Mouse (Mus musculus) ES-E14 (cell line): ENCODE results near the gene Prpsap2. TPM values are rescaled to one million over a fixed set of nuclear protein-coding genes. Genes with fewer than 3 reads are reported as not detected.

Experiments
- DNase-seq: peaks from one replicate; pipeline ENCODE4 v3.0.0-alpha.2; 2013; ENCODE audit warnings: low read depth, low spot score
- H3K27ac ChIP-seq: 2 replicates; pipeline ENCODE4 v1.5.1; 2012; ENCODE audit warnings: low read depth, mild to moderate bottlenecking, low read length, moderate library complexity, mixed read lengths; ENCODE audit not compliant: poor library complexity, insufficient read depth, severe bottlenecking
- H3K36me3 ChIP-seq: 2 replicates; pipeline ENCODE4 v1.6.1; 2012; ENCODE audit warnings: mild to moderate bottlenecking, low read length, moderate library complexity, mixed read lengths; ENCODE audit not compliant: control insufficient read depth, poor library complexity, insufficient read depth, severe bottlenecking
- H3K4me1 ChIP-seq, 2 experiments: fragments of 150-350 bp in 1 of 2; sonication (generic) in 1 of 2; 2 replicates each; pipeline ENCODE4 v1.6.1; 2012; ENCODE audit warnings: low read length in 2 of 2, mild to moderate bottlenecking in 1 of 2, mixed read lengths in 1 of 2; ENCODE audit not compliant: control insufficient read depth in 2 of 2, insufficient read depth in 2 of 2, poor library complexity in 1 of 2
- H3K4me3 ChIP-seq, 2 experiments: fragments of 150-350 bp in 1 of 2; sonication (generic) in 1 of 2; 2 replicates each; pipeline ENCODE4 v1.5.1; 2012; ENCODE audit warnings: low read length in 2 of 2, low read depth in 1 of 2, mild to moderate bottlenecking in 1 of 2, mixed read lengths in 1 of 2; ENCODE audit not compliant: insufficient read depth in 1 of 2, poor library complexity in 1 of 2, severe bottlenecking in 1 of 2
- H3K9ac ChIP-seq: 2 replicates; pipeline ENCODE4 v1.6.1; 2012; ENCODE audit warnings: low read depth, mild to moderate bottlenecking, low read length, mixed read lengths; ENCODE audit not compliant: poor library complexity, insufficient read depth, severe bottlenecking
- H3K9me3 ChIP-seq: fragments of 150-350 bp; sonication (generic); 2 replicates; pipeline ENCODE4 v1.6.1; 2012; ENCODE audit warnings: low read depth, mild to moderate bottlenecking, low read length; ENCODE audit not compliant: control insufficient read depth, insufficient read depth
- CHD2 ChIP-seq: IDR thresholded peaks from 2 replicates; pipeline ENCODE4 v1.6.1; 2014; ENCODE audit warnings: mild to moderate bottlenecking, low read depth, low read length, inconsistent platforms
- HCFC1 ChIP-seq: IDR thresholded peaks from 2 replicates; pipeline ENCODE4 v1.6.1; 2012; ENCODE audit warnings: low read length, inconsistent platforms, borderline replicate concordance; ENCODE audit not compliant: insufficient read depth
- MAFK ChIP-seq: IDR thresholded peaks from 2 replicates; pipeline ENCODE4 v1.6.1; 2014; ENCODE audit warnings: mild to moderate bottlenecking, low read depth, low read length, inconsistent platforms; ENCODE audit not compliant: insufficient read depth
- ZC3H11A ChIP-seq: IDR thresholded peaks from 2 replicates; pipeline ENCODE4 v1.6.1; 2012; ENCODE audit warnings: low read depth, mild to moderate bottlenecking, inconsistent platforms, low read length, borderline replicate concordance
- ZNF384 ChIP-seq: IDR thresholded peaks from 2 replicates; pipeline ENCODE4 v1.6.1; 2012; ENCODE audit warnings: low read depth, low read length, inconsistent platforms
- in situ Hi-C, 2 experiments: fragments of 600-800 bp; cut with MboI; formaldehyde crosslinking; loops; one replicate each; pipeline ENCODE4 v1.15.1; 2025; ENCODE audit warnings: low sequenced_read_pairs in 2 of 2, inconsistent platforms in 1 of 2; ENCODE audit not compliant: unreplicated experiment in 2 of 2
- total RNA-seq: library from RNA; depleted of rRNA; stranded (reverse); fragments of 300-350 nt; gene quantifications from 2 replicates; pipeline ENCODE4 v1.2.3, GENCODE M21; 2012; rRNA removed

Gene Prpsap2
- total RNA-seq: 29.3 and 35.7 TPM in 2 replicates

GRCm38 (mm10) chr11:61761584-61762407 lies at the start of gene Prpsap2:
Gene Prpsap2 (minus strand): TSS chr11:61762088.
- no peaks in the 10 kb centered on the region for H3K9me3 ChIP-seq
- H3K27ac ChIP-seq: 0 out of 2 replicates have a peak within 1 kb of the TSS, but pooled peaks have one; percentile 57
- in situ Hi-C loops: no loop called here

DNA sequence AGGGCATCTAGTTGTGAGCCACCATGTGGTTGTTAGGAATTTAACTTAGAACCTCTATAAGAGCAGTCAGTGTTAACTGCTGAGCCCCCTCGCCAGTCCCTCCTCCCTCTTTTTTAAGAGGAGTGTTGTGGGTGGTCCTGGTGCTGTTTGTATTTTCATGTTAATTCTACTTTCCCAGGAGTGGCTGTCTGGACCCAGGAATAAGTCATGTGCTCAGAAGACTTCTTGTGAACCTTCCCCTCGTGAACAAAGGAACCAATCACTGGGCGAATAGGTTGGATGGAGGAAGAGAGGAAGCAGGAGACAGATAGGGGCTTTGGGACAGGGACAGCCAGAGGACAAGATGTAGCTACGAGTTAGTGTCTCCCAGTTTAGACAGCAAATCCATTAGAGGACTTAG lies 47.9 kb upstream of the Prpsap2 start:
- H3K27ac ChIP-seq: no peak overlapping the region
- no peak overlapping the region for H3K9ac ChIP-seq
- no peak for TF ChIP-seq MAFK
- no peak for TF ChIP-seq HCFC1
- no peak for TF ChIP-seq ZC3H11A
- TF ChIP-seq CHD2: peak; percentile 56; the same call in 1 of the 2 replicates
- TF ChIP-seq ZNF384: no peak
- peaks cover 2 to 4% of the 10 kb centered on the region in 2 experiments; a peak in 1 of 4 replicates for H3K4me1 ChIP-seq
- in situ Hi-C loops: no loop called here
- peak; percentile 73 for DNase-seq
- H3K9me3 ChIP-seq: no peaks in the 10 kb centered on the region
- no peak overlapping the region; a peak in 1 of 4 replicates for H3K4me3 ChIP-seq
- H3K36me3 ChIP-seq: no peaks in the 10 kb centered on the region

More at GRCm38 (mm10) chr11:61761584-61762407, at the start of gene Prpsap2:
- peak; percentile 99 for DNase-seq
- Histone ChIP-seq H3K9ac (peak within 1 kb of the TSS; percentile 92), H3K4me3 (peak within 1 kb of the TSS; percentile 84 to 98), H3K4me1 (peaks cover 3 to 7% of the 10 kb centered on the region in 2 experiments; a peak in 2 of 4 replicates), H3K36me3 (peaks cover 4% of the 10 kb centered on the region)
- TF ChIP-seq HCFC1 (no peak), CHD2 (no peak), ZNF384 (no peak; the same call in 1 of the 2 replicates), ZC3H11A (no peak), MAFK (no peak)

- no peaks in the 10 kb centered on the region for H3K36me3 ChIP-seq
- H3K27ac ChIP-seq: no peak overlapping the region
- no peak overlapping the region for H3K4me3 ChIP-seq
- in situ Hi-C loops: no loop called here
- H3K9ac ChIP-seq: no peak overlapping the region
- peaks cover 2 to 4% of the 10 kb centered on the region in 2 experiments; a peak in 1 of 4 replicates for H3K4me1 ChIP-seq
- no peak for TF ChIP-seq CHD2
- TF ChIP-seq MAFK: no peak
- no peak for TF ChIP-seq ZC3H11A
- no peak for TF ChIP-seq ZNF384
- TF ChIP-seq HCFC1: no peak
- H3K9me3 ChIP-seq: no peaks in the 10 kb centered on the region
- no peak for DNase-seq
Observed at GRCm38 (mm10) chr11:61808551-61809117, 46.7 kb upstream of the Prpsap2 start.

GRCm38 (mm10) chr11:61793441-61793840 lies 31.6 kb upstream of the Prpsap2 start:
- Histone ChIP-seq H3K4me1 (no peaks in the 10 kb centered on the region), H3K9ac (no peak overlapping the region), H3K9me3 (no peaks in the 10 kb centered on the region), H3K27ac (no peak overlapping the region), H3K4me3 (no peak overlapping the region), H3K36me3 (no peaks in the 10 kb centered on the region)
- in situ Hi-C loops: no loop called here
- TF ChIP-seq CHD2: no peak
- TF ChIP-seq HCFC1: no peak
- no peak for TF ChIP-seq ZC3H11A
- no peak for TF ChIP-seq MAFK
- no peak for TF ChIP-seq ZNF384
- DNase-seq: no peak
